Mouse (Mus musculus) layer of hippocampus, adult 9-10 months (tissue): ENCODE measurements around the gene Tenm4.

Experiments used
- DNase-seq: peaks from one replicate; pipeline ENCODE4 v3.0.0; 2022; ENCODE audit warnings: low spot score

Gene Tenm4

DNA sequence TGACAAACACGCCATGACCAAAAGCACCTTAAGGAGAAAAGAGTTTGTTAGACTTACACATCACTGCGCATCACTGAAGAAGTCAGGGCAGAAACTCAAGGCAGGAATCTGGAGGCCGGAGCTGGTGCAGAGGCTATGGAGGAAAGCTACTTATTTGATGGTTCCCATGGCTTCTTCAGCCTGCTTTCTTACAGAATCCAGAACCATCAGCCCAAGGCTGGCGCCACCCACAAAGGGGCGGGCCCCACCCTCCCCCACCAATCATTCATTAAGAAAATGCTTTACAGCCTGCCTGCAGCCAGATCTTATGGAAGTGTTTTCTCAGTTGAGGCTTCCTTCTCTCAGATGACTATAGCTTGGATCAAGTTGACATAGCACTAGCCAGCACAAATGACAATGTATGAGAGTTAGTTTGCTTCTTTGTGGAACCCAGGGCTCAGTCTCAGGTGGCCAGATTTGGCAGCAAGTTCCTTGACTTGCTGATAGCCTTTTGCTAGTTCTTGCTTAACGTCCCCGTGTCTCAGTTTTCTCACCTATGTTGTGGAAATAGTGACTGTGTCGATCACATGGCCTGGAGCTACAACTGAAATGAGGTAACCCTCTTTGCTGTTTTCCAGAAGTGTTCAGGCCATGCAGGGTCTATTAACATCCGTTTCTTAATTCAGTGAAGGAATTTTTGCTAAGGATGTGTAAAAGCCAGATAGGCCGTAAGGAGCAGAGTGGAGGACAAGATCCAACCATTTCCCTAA, 32.9 kb downstream of the Tenm4 start:
- DNase-seq = no peak

DNA sequence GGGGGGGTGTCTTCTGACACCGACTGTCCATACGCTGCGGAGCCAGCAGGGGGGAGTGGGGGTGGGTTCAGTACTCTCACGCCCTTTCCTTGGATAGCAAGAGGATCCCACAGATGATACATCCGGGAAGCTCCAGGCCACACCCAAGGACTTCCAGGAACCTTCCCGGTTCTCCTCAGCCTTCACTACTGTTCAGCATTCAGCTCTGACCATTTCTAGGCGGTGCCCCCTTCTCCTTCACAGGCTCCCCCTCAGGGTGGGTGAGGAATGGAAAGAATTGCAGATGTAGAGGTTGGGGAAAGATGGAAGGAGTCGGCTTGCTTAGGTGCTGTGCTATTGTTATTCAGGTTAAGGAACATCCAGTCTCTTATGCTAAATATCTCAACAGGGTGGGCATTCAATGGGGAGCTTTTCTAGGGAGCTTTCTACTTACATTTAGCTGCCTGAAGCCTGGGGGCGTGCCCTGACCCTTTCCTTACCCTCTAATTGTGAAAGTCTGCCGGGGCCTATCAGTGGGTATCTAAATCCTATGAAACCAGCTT, 33.8 kb downstream of the Tenm4 start:
- no peak for DNase-seq

DNA sequence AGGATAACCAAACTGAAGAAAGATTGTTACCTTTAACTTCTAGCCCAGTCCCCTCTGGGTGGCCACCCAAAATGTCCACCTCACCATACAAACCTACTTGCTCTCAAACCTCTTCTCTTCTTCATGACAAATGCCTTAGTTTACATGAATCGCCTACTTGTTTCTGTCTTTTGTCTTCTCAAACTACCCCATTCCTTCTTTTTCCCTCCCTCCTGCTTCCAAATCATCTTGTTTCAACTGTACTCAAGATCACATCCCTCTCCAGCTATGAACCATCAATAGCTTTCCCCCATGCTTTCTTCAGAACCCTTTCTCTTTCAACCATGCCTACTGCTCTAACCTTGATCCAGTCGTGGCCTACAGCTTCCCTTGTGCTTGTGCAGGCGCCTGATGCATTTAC, 36.0 kb downstream of the Tenm4 start:
- DNase-seq = no peak

DNA sequence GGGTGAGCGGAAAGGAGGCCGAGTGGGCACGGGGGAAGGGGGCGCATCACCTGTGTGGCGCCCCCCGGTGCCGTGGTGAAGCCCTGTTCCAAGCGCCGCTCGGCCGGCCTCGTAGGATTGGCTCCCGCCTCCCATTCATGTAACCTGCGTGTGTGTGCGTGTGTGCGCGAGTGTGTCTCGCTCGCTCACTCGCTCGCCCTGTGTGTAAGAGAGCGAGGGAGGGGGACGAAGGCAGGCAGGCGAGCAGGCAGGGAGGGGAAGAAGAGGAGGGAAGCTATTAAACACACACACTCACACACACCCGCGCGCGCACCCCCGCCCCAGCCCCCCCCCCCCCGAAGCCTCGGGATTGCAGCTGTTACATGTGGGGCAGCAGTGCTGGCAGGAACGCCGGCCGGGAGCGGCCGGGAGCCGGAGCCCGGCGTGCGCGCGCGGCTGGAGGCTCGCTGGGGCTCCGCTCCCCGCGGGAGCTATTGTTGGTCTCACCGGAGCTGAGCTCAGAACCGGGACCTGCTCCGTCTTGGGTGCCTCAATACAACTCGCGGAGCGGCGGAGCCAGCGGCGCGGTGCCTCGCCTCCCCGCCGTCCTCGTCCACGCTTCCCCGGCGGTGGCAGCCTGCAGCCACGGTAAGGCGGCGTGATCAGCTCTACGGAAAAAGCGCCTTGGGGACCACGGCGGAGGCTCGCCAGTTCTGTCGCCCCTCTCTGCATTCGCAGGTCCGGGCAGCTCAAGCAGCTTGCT, 38.9 kb downstream of the Tenm4 start:
- DNase-seq = no peak

DNA sequence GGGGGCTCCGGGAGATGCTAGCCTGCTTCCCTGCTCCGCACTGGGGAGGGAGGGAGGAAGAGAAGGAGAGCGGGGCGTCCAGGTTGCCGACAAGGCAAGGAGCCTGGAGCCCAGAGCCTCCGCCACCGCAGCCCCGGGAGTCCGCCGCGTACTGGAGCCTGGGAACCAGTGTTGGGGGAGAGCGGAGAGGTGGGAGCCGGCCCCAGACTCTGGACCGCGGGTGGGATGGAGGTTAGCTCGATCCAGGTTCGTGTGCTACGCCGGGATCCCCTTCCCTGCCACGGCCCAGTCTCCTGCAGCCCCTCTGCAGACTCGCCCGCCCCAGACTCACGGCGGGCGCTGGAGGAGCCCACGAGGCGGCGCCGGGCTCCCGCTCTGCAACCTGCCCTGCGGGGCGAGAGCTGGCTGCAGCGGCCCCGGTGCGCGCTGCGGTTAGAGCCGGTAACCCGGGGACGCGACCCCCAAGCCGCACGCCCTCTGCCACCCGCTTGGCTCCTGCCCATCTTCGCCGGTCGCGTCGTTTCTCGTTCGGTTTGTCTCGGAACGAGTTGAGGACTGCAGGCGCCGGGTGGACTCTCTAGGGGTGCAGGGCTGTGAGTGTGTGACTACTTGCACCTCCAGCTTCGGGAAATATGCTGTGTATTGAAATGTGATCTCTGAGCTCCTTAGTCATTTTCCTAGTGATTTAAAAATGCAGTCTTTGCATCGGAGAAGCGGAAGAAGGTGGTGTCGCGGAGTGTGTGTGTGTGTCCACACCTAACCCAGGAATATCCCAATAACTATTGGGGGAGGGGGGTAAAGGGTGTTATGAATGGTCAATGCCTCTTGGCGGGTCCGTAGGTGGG, 39.7 kb downstream of the Tenm4 start:
- DNase-seq = no peak

DNA sequence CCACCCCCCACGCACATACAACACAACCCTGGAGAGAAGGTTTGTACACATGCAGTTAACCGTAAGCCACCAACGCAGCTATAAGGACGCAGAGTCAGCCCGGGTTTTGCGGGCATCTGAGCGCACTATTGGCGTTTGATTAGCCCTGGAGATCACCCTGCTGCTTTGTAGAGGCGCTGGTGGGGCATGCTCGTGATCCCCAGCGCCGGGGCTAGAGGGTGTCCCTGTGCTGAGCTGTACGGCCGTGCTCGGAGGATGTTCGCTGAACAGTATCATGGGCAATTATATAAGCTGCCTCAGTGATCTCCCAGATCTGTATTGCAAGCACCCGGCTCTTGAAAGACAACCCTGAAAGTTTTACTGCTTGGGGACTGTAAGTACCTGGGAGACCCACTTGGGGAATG, 40.6 kb downstream of the Tenm4 start:
- no peak for DNase-seq

DNA sequence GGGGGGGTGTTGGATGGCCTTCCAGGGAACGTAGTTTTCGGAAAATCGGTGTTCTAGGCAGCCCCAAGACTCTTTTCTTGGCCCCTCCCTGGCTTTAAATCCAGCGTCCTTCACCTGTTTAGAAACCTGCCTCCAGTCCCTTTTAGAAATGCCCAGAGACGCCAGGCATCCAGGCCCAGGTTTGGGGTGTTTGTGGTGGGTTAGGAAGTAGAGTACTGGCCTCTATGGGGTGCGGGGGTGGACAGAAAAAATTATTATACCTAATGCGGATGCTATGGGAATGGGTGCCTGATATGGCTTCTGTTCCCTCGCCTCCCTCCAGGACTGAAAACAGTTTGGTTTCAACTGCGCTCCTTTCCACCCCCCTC, 41.2 kb downstream of the Tenm4 start:
- no peak for DNase-seq

DNA sequence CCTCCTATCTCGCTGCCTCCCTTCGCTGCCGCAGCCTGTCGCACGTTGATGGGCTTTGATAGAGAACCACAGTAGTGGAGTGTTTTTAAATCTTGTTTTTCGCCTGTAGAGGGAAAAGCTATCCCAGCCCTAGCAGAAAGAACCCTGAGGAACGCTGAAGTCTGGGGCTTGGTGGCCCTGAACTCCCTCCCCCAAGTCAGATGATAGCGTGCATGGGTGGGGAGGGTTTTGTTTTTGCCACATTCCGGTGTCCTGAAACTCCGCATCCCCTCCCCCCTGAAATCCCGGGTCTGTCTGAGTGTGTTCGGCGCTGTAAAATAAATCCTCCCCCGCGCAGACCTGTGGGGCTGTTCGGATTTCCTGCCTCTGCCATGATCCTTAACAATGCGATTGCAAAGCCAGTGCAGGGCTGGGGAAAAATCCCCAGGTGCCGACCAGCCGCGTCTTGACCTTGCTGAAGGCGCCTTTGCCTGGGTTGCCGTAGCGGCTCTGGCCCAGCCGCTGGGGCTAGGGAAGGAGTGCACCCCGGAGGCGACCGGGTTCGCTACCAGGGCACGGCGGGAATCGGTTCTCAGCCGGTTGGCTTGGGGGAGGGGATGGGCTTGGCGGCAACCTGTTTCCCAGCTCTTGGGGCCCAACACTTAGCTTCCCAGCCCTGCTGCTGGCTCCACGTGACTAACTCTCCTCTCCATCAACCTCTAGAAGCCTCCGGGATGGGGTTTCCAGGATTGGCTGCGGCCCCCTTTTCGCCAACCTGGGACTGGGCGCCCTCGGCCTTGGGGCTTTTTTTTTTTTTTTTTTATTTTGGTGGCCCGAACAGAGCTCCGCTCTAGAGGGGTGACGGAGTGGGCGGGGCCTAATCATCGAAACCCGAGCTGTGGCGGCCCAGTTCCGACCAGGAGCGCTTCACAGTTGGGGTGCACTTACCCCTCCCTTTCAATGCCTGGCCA, 41.8 kb downstream of the Tenm4 start:
- DNase-seq = no peak

DNA sequence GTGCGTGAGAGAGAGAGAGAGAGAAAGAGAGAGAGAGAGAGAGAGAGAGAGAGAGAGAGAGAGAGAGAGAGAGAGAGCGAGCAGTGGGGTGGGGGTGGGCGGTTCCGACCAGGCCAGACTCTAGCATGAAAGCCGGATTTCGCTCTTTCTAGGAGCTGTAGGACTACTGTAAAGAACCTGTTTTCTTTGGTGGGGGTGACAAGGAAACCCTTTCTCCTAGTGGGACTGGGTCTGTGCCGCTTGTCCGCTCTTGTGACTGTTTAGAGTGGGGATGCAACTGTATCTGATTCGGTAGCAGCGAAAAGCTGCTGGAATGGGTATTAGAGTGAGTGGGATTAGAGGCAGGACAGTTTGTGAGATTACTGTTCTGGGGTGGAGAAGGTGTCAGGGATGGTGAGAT, 42.7 kb downstream of the Tenm4 start:
- no peak for DNase-seq

DNA sequence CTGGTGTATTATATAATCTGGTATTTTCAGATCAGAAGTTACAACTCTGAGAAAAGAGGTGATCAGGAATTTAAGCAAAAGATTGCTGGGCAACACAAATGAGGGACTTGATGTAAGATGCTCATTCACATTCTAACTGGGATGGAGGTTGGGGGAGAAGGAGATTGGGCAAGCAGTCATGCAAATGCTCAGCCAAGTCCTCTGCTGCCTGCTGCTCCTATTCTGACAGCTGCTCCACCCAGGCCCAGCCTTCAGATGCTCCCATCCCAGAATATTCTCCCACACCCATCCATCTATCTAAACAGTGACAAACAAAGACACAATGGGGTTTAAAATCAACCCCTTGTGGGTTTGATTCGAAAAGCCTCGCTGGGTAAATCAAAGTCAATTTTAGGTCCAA, 43.8 kb downstream of the Tenm4 start:
- no peak for DNase-seq

DNA sequence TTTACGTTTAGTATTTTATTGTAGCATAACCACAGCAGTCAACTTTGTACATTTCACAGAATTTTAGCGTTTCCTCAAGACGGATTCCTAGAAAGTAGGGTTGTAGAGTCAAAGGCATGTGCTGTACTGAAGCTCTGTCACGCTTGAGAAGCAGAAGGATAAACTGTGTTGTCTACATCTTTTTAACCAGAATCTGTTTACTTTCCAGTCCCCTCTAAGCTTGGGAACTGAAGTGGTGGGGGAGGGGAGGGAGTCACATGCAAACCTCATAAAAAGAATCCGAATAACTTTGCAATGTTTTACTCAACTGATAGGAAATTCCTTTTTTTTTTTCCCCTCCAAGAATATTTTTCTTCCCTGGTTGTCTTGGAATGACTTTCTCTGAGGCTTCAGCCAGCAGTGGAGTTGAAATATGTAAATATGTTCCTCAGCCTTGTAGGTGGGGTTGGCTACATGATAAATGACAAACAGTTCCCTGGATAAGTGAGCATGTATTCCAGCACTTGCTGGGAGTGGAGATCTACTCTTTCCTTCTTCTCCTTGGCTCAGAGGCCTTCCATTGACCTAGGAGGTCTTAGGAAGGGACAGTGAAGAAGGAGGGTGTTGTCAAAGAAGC, 45.0 kb downstream of the Tenm4 start:
- DNase-seq = no peak

DNA sequence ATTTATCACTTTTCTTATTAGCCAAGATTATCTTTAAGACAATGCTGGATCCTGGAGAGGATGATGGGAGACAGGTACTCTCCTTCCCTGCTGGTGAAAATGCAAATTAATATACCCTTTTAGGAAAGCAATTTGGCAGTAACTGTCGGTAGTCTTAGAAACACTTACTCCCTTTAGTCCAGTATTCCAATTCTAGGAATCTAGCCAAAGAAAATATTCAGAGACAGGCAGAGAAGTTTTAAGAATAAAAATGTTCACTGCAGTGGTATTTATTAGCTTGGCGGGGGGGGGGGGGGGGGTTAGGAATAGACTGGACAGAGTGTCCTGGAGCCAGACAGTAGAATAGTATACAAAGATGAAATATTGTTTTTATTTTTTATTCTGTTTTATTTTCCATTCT, 48.3 kb downstream of the Tenm4 start:
- DNase-seq = no peak

DNA sequence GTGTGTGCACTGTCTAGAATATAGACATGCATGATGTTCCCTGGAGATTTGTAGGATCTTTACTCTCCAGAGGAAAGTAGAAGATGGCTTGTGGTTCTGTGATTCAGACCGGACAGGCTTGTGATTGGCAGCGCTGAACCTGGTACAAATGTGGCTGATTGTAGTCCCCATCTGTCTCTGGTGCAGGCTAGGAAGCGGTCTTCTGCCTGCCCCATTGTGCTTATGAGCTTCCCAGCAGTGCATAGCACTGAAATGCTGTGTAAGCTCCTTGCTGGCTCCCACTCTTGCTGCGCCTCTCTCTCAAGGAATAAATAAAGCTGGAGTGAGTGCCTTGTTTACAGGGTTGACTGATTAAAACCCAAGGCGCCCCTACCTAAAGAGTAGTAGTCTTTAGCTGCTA, 49.6 kb downstream of the Tenm4 start:
- no peak for DNase-seq

DNA sequence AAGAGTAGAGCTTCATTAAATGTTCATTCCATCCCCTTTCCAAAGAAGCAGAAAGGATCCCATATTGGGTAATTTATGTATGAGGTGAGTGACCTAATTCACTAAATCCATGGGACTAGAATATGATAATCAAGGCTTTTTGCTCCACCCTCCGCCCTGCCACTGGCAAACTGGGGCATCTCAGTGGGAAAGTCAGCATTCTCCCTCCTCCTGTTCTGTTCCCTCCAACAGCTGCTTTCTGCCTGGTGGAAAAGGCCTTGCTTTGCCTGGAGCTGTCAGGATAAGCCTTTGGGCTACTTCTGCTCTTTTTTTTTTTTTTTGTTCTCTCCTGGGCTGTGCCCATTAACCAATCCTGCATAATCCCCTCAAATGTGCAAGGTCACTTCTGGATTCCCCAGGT, 51.5 kb downstream of the Tenm4 start:
- no peak for DNase-seq

DNA sequence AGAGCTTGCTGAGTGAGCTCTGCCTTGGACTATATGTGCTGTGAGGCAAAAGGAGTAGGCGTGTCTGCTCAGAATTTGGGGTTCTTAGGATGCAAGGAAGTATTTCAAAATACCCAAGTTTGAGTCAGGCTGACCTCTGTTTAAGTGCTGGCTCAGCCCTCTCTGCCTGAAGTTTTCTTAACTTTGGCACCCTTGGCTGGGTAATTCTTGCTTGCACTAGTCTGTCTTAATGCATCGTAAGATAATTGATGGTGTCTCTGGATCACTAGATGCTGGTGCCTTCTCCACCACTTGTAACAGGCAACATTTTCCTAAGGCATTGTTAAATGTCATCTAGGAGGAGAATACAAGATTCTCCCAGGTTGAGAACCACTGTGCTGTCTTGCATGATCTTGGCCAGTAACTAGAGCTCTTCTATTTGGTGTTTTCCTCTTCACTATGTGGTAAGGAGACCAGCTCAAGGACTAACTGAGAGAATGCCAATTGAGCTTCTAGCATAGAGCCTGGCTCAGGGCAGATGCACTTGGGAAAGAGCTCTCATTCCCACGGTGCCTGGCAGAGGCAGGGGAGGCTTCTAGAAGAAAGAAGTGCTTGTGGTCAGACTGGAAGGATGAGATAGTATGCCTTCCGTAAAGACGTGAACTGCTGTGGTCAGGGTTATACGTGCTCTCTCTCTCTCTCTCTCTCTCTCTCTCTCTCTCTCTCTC, 57.7 kb downstream of the Tenm4 start:
- no peak for DNase-seq

DNA sequence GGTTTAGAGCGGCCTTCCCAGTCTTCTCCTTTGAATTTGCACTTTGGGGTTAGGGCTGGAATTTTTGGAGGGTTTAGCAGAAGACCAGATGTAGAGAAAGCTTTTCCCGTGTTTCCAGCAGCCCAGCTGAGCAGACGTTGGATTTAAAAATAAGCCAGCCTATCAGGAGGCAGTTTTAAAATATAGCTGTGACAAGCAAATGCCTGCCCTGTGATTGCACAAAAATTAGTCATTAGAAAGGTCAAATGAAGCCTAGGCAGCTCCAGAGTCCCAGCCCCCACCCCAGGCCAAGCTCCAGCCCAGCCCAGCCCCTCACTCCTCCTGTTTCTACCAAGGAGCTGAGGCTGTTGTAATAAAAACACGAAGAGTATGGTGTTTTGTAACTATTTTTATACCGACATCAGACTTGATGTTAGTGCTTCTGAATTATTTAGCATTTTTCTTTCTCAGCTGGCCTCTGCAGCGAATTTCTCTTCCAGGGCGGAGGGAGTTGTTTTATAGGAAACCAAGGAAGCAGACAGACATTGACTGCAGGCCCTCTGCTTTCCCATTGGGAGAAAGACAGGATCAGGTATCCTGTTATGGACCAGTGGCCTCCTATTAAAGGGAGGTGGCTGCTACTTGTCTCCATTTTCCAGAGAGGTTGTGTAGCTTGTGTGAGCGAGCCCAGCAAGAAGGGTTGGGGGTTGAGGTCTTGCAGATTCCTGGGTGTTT, 59.1 kb downstream of the Tenm4 start:
- no peak for DNase-seq

DNA sequence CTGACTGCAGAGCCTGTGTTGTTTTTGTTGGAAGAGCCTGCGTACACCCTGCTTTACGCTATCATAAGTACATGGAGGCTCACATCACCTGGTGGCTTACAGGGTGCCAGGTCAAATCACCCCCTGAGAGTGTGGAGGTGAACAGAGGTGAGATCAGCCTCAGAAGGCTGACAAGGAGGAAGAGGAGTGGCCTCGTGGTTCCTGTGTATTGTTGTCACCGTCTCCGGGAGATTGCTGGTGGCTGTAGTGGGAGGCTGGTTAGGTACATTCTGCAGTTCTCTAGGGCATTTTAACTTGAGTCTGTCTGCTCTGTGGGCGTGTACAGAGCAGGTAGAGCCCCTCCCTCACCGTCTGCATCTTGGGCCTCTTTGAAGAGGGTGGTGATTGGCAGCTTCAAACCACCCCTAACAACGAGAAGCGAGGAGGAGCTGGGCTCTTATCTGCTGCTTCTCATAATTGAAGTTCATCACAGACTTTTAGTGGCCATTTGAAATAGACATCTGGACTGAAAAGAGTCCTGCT, 59.7 kb downstream of the Tenm4 start:
- no peak for DNase-seq

DNA sequence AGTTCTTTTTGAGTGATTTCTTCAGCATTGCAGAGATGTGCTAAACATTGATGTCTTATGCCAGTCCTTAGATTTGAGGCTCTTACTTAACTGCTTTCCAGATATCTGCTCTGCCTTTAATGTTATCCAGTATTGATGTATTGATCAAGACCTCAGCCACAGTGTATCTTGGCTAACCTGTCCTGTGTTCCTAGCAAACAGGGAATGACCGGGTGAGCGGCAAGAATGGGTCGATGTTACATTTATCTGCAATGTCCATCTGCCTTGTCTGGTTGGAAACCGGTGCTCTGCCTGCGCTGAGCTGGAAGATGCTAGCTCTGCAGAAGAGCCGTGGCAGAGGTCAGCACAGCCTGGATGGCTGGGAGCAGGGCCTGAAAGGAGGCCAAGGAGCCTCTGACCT, 64.8 kb downstream of the Tenm4 start:
- no peak for DNase-seq

DNA sequence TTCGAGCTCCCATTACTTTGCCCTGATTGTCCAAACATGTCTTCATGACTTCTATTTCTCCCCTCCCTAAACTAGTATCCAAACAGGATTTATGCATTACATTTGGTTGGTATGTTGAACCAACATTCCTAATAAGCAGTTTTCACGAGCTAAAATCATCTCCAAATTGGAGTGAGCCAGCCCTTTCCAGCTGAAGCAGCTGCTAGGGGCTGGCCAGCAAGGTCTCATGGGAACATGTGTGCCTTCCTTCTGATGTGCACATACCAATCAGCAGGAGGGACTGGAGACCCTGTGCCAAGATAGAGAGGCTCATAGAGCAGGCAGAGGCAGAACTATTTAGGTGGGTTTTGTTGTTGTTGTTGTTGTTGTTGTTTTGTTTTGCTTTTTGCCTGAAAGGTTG, 69.6 kb downstream of the Tenm4 start:
- no peak for DNase-seq
